Mouse (Mus musculus): ENCODE data around the gene Bcl2l1. TPM values are rescaled to one million over a fixed set of nuclear protein-coding genes. Genes with fewer than 3 reads are reported as not detected.

Gene Bcl2l1
- polyA plus RNA-seq, 1 experiment from 2014 or later = 103 TPM

DNA sequence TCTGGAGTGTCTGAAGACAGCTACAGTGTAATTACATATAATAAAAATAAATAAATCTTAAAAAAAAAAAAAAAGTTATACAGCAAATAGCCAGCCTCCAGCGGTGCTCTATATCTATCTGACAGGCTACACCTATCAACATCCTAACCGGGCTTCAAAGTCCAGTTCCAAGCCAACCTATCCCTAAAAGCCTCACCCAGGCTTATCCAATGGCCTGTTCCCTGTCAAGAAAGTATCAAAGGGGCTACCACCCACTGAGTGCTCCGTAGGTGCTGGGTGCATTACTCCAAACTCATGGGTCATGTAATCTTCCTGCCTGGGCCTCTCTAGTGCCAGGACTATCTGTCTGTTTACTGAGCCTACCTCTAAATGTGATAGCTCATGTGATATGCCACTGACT is 23.4 kb downstream of the Bcl2l1 start:
- Histone ChIP-seq H3K27ac (no peak overlapping the region), H3K4me3 (no peak overlapping the region), H3K9me3 (replicated peaks) (no peaks in the 10 kb centered on the region), H3K36me3 (peaks cover 4% of the 10 kb centered on the region; the same call in 1 of the 2 replicates), H3K27me3 (ENCODE audit: low read depth, poor library complexity, severe bottlenecking) (no peaks in the 10 kb centered on the region), H3K4me1 (peaks cover 36% of the 10 kb centered on the region)
- no peak for DNase-seq (ENCODE audit: low spot score)
- 88% methylated on average over 3 of the region's 3 CpGs for WGBS

DNA sequence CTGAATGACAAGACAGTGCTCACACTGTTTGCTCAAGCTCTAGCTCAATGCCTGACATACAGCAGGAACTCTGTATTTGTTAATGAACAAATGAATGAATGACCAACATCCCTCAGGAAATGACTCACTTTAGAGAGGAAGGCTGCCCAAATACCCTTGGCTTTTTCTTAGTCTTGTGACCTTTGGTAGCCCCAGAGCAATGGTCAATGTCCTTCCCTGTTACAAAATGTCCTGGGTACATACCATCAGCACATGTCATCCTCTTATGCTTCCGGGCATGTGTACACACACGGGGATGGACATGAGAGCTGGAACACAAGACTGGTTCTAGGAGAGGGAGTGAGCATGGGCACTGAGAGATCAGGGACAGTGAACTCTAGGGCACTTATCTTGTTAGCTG is 25.5 kb downstream of the Bcl2l1 start:
- no peak overlapping the region for H3K27ac ChIP-seq
- no peaks in the 10 kb centered on the region for H3K9me3 ChIP-seq (replicated peaks)
- DNase-seq (ENCODE audit: low spot score) = no peak
- peaks cover 7% of the 10 kb centered on the region; the same call in 1 of the 2 replicates for H3K36me3 ChIP-seq
- no peak overlapping the region for H3K4me3 ChIP-seq
- 83% methylated on average over 2 of the region's 2 CpGs for WGBS
- H3K4me1 ChIP-seq = peaks cover 28% of the 10 kb centered on the region
- no peaks in the 10 kb centered on the region for H3K27me3 ChIP-seq (ENCODE audit: low read depth, poor library complexity, severe bottlenecking)

GRCm38 (mm10) chr2:152805111-152805490 is 26.4 kb downstream of the Bcl2l1 start:
- no peak for DNase-seq (ENCODE audit: low spot score)
- Histone ChIP-seq H3K36me3 (peaks cover 7% of the 10 kb centered on the region; the same call in 1 of the 2 replicates), H3K4me1 (peaks cover 28% of the 10 kb centered on the region), H3K27me3 (ENCODE audit: low read depth, poor library complexity, severe bottlenecking) (no peaks in the 10 kb centered on the region), H3K27ac (peak overlapping the region; percentile 53; the same call in 1 of the 2 replicates), H3K9me3 (replicated peaks) (no peaks in the 10 kb centered on the region), H3K4me3 (no peak overlapping the region)
- WGBS = 50% methylated on average over 5 of the region's 5 CpGs

- Histone ChIP-seq H3K9me3 (replicated peaks) (no peaks in the 10 kb centered on the region), H3K36me3 (peaks cover 7% of the 10 kb centered on the region; the same call in 1 of the 2 replicates), H3K4me3 (0 out of 2 replicates have a peak overlapping the region, but pooled peaks have one; percentile 8), H3K4me1 (peaks cover 28% of the 10 kb centered on the region), H3K27me3 (ENCODE audit: low read depth, poor library complexity, severe bottlenecking) (no peaks in the 10 kb centered on the region), H3K27ac (peak overlapping the region; percentile 53; the same call in 1 of the 2 replicates)
- peak; percentile 58 for DNase-seq (ENCODE audit: low spot score)
- 10% methylated on average over 6 of the region's 6 CpGs for WGBS
Observed at GRCm38 (mm10) chr2:152804408-152805110, 27.0 kb downstream of the Bcl2l1 start.

- Histone ChIP-seq H3K27ac (no peak overlapping the region), H3K4me1 (peaks cover 28% of the 10 kb centered on the region), H3K9me3 (replicated peaks) (no peaks in the 10 kb centered on the region), H3K27me3 (ENCODE audit: low read depth, poor library complexity, severe bottlenecking) (no peaks in the 10 kb centered on the region), H3K4me3 (no peak overlapping the region), H3K36me3 (0 out of 2 replicates have a peak, but pooled peaks cover 7% of the 10 kb centered on the region)
- DNase-seq (ENCODE audit: low spot score) = no peak
- WGBS = 88% methylated on average over 5 of the region's 5 CpGs
Observed at GRCm38 (mm10) chr2:152803081-152803480, 28.4 kb downstream of the Bcl2l1 start.

DNA sequence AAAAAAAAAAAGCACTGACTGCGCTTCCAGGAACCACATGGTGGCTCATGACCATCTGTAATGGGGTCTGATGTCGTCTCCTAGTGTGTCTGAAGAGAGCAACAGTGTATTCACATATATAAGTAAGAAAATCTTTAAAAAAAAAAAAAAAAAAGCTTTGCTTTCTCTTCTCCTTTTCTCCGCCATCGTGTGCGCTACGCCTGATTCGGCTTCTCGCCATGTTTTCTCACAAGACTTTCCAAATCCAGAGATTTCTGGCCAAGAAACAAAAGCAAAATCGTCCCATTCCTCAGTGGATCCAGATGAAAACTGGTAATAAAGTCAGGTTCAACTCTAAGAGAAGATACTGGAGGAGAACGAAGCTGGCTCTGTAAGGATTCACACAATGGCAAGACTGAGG is 29.2 kb downstream of the Bcl2l1 start:
- WGBS = 92% methylated on average over 10 of the region's 10 CpGs
- H3K4me3 ChIP-seq = no peak overlapping the region
- no peak for DNase-seq (ENCODE audit: low spot score)

DNA sequence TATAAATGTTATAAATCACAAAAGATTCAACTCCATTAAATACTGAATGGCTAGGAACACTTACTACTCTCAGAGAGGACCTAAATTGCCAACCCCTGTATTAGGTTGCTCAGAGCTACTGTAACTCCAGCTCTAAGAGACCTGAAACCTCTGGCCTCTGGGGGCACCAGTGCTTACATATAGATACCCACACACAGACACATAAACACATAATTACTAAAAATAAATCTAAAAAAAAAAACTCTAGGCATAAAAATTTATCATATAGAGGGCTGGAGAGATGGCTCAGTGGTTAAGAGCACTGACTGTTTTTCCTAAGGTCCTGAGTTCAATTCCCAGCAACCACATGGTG is 30.8 kb downstream of the Bcl2l1 start:
- Histone ChIP-seq H3K36me3 (0 out of 2 replicates have a peak, but pooled peaks cover 5% of the 10 kb centered on the region), H3K27ac (no peak overlapping the region), H3K27me3 (ENCODE audit: low read depth, poor library complexity, severe bottlenecking) (no peaks in the 10 kb centered on the region), H3K9me3 (replicated peaks) (no peaks in the 10 kb centered on the region), H3K4me1 (peaks cover 26% of the 10 kb centered on the region), H3K4me3 (no peak overlapping the region)
- DNase-seq (ENCODE audit: low spot score) = no peak

More for the DNA sequence above, 29.2 kb downstream of the Bcl2l1 start:
- H3K27me3 ChIP-seq (ENCODE audit: low read depth, poor library complexity, severe bottlenecking) = no peaks in the 10 kb centered on the region
- H3K9me3 ChIP-seq (replicated peaks) = no peaks in the 10 kb centered on the region
- H3K27ac ChIP-seq = no peak overlapping the region
- H3K4me1 ChIP-seq = peaks cover 28% of the 10 kb centered on the region
- 0 out of 2 replicates have a peak, but pooled peaks cover 7% of the 10 kb centered on the region for H3K36me3 ChIP-seq

GRCm38 (mm10) chr2:152799954-152800761 is 31.4 kb downstream of the Bcl2l1 start:
- peak; percentile 27 for DNase-seq (ENCODE audit: low spot score)
- Histone ChIP-seq H3K4me3 (no peak overlapping the region), H3K4me1 (peaks cover 20% of the 10 kb centered on the region), H3K9me3 (replicated peaks) (no peaks in the 10 kb centered on the region), H3K27ac (no peak overlapping the region), H3K36me3 (0 out of 2 replicates have a peak, but pooled peaks cover 5% of the 10 kb centered on the region), H3K27me3 (ENCODE audit: low read depth, poor library complexity, severe bottlenecking) (no peaks in the 10 kb centered on the region)
- WGBS = 63% methylated on average over 7 of the region's 7 CpGs

DNA sequence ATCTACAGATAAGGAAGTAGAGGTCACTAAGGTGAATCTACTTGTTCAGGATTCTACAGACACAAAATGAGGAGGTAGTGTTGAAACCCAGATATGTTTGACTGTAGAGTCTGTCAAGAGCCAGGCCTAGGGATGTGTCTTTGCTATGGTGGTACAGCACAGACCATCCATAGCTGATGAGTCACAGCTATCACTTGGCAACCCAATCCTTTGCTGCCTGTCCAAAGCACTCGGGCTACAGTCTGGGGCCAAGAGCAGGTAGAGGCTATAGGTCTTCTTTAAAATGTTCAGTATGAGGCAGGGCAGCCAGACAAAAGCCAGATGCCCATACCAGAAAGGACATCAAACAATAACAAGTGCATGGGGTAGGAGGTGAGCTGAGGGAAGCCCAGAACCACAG is 33.9 kb downstream of the Bcl2l1 start:
- H3K27ac ChIP-seq = no peak overlapping the region
- no peaks in the 10 kb centered on the region for H3K27me3 ChIP-seq (ENCODE audit: low read depth, poor library complexity, severe bottlenecking)
- DNase-seq (ENCODE audit: low spot score) = no peak
- no peaks in the 10 kb centered on the region for H3K9me3 ChIP-seq (replicated peaks)
- 0 out of 2 replicates have a peak, but pooled peaks cover 3% of the 10 kb centered on the region for H3K36me3 ChIP-seq
- no peaks in the 10 kb centered on the region for H3K4me1 ChIP-seq
- H3K4me3 ChIP-seq = no peak overlapping the region
- 97% methylated on average over 1 of the region's 1 CpGs for WGBS

DNA sequence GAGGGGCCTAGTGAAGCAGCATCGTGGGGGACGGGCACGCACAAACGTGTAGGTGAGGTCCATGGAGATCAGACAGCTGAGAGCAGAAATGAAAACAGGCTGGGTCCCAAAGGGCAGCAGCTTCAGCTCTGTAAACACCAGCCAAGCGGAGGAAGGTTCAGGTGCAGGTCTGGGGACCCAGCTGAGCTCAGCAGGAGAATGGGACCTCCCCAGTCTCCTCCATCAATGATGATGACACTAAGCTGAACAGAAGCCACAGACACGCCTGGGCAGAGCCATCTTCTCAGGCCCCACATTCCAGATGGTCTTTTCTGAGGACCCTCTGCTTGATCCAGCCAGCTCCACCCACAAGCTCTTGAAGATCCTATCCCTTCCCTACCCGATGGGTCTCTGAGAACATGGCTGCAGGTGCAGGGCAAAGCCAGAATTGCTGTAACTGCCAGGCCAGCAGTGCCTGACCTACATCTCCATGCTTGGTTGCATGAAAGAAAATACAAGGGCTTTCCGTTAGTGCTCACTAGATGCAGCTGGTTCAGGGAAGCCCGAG is 37.2 kb downstream of the Bcl2l1 start:
- Histone ChIP-seq H3K27ac (no peak overlapping the region), H3K27me3 (ENCODE audit: low read depth, poor library complexity, severe bottlenecking) (no peaks in the 10 kb centered on the region)
- 88% methylated on average over 9 of the region's 9 CpGs for WGBS

DNA sequence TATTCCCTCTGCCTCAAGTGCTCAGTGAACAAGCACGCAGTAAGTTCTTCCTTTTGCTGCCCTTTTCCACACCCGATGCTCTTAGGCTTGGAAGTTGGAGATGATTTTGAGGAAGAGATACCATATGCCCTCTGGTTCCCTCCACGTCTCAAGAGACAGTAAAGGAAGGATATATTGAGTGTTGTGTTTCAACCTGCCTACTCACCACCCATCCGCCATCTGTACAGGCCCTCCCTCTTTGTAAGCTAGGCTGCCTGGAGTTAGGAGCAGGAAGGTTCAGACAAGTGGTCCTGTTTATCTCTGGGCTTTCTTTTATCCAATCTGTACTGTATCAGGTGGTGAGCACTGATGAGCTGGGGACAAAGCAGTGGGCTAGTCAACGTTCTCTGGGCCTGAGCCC is 38.1 kb downstream of the Bcl2l1 start:
- H3K27ac ChIP-seq = no peak overlapping the region

More for the DNA sequence above, 37.2 kb downstream of the Bcl2l1 start:
- Histone ChIP-seq H3K4me1 (peaks cover 5% of the 10 kb centered on the region), H3K36me3 (peaks cover 11% of the 10 kb centered on the region), H3K4me3 (no peak overlapping the region), H3K9me3 (replicated peaks) (no peaks in the 10 kb centered on the region)
- no peak for DNase-seq (ENCODE audit: low spot score)

DNA sequence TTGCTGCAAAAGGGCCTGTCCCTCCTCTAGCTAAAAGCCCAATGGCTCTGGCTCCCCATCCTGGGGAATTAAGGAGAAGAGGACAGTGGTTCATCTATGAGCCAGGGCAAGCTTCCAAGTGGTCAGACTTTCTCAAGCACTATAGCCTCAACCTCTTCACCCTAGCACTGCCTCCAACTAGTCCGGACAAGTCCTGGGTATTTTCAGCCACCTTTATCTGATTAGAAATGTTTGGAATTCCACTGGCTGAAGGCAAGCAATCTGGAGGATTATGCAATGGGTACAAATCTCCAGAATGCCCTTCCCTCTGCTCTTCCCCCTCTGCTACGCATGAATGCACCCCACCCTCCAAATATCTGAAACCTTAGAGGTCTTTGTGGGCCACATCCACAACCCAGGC is 39.1 kb downstream of the Bcl2l1 start:
- H3K27ac ChIP-seq = no peak overlapping the region
- H3K4me1 ChIP-seq = peaks cover 11% of the 10 kb centered on the region
- no peak for DNase-seq (ENCODE audit: low spot score)
- H3K4me3 ChIP-seq = no peak overlapping the region
- H3K36me3 ChIP-seq = peaks cover 11% of the 10 kb centered on the region
- H3K9me3 ChIP-seq (replicated peaks) = no peaks in the 10 kb centered on the region
- 59% methylated on average over 2 of the region's 2 CpGs for WGBS
- no peaks in the 10 kb centered on the region for H3K27me3 ChIP-seq (ENCODE audit: low read depth, poor library complexity, severe bottlenecking)

More for the DNA sequence above, 38.1 kb downstream of the Bcl2l1 start:
- Histone ChIP-seq H3K4me1 (peaks cover 11% of the 10 kb centered on the region), H3K27me3 (ENCODE audit: low read depth, poor library complexity, severe bottlenecking) (no peaks in the 10 kb centered on the region), H3K9me3 (replicated peaks) (no peaks in the 10 kb centered on the region), H3K36me3 (peaks cover 11% of the 10 kb centered on the region), H3K4me3 (no peak overlapping the region)
- DNase-seq (ENCODE audit: low spot score) = no peak
- WGBS = 88% methylated on average over 5 of the region's 5 CpGs

- H3K9me3 ChIP-seq (replicated peaks) = no peaks in the 10 kb centered on the region
- no peak for DNase-seq (ENCODE audit: low spot score)
- H3K27me3 ChIP-seq (ENCODE audit: low read depth, poor library complexity, severe bottlenecking) = no peaks in the 10 kb centered on the region
- peaks cover 19% of the 10 kb centered on the region for H3K36me3 ChIP-seq
- peaks cover 22% of the 10 kb centered on the region for H3K4me1 ChIP-seq
- 0 out of 2 replicates have a peak overlapping the region, but pooled peaks have one; percentile 47 for H3K27ac ChIP-seq
- H3K4me3 ChIP-seq = no peak overlapping the region
- WGBS = 34% methylated on average over 4 of the region's 4 CpGs
Observed at GRCm38 (mm10) chr2:152789591-152789999, 41.9 kb downstream of the Bcl2l1 start.
